Mouse (Mus musculus): Measurements from ENCODE around the gene Acss2.
"Not testable (repeated sequence)": the region's sequence is repeated elsewhere in the genome, so short reads cannot be mapped to it uniquely, and the experiment has no call there.

Gene Acss2

GRCm38 (mm10) chr2:155537761-155538462, 20.2 kb downstream of the Acss2 start:
- DNase-seq (ENCODE audit: low read depth in 2 of 2, low spot score in 2 of 2) = no peak

GRCm38 (mm10) chr2:155538463-155539057, 20.8 kb downstream of the Acss2 start:
- not testable (repeated sequence) for DNase-seq (ENCODE audit: low read depth in 2 of 2, low spot score in 2 of 2)

- DNase-seq (ENCODE audit: low read depth in 2 of 2, low spot score in 2 of 2) = no peak
These were observed 21.9 kb downstream of the Acss2 start for GRCm38 (mm10) chr2:155539696-155540095.

GRCm38 (mm10) chr2:155540822-155541458, 23.2 kb downstream of the Acss2 start:
- DNase-seq (ENCODE audit: low read depth in 2 of 2, low spot score in 2 of 2) = no peak

GRCm38 (mm10) chr2:155546955-155547354, 29.2 kb downstream of the Acss2 start:
- DNase-seq (ENCODE audit: low read depth in 2 of 2, low spot score in 2 of 2) = no peak

GRCm38 (mm10) chr2:155552336-155552735, 34.6 kb downstream of the Acss2 start:
- no peak for DNase-seq (ENCODE audit: low read depth in 2 of 2, low spot score in 2 of 2)

- DNase-seq (ENCODE audit: low read depth in 2 of 2, low spot score in 2 of 2) = peak; percentile 49 to 62
These were observed 35.2 kb downstream of the Acss2 start for GRCm38 (mm10) chr2:155552949-155553354.

- peak in 1 of 2 experiments; percentile 27 for DNase-seq (ENCODE audit: low read depth in 2 of 2, low spot score in 2 of 2)
These were observed 36.8 kb downstream of the Acss2 start for GRCm38 (mm10) chr2:155554426-155554985.

GRCm38 (mm10) chr2:155562209-155562608, 44.5 kb downstream of the Acss2 start:
- no peak for DNase-seq (ENCODE audit: low read depth in 2 of 2, low spot score in 2 of 2)

- no peak for DNase-seq (ENCODE audit: low read depth in 2 of 2, low spot score in 2 of 2)
These were observed 45.2 kb downstream of the Acss2 start for GRCm38 (mm10) chr2:155562934-155563333.

- no peak for DNase-seq (ENCODE audit: low read depth in 2 of 2, low spot score in 2 of 2)
These were observed 50.0 kb downstream of the Acss2 start for GRCm38 (mm10) chr2:155567751-155568150.

- no peak for DNase-seq (ENCODE audit: low read depth in 2 of 2, low spot score in 2 of 2)
These were observed 51.6 kb downstream of the Acss2 start for GRCm38 (mm10) chr2:155569223-155569807.

- DNase-seq (ENCODE audit: low read depth in 2 of 2, low spot score in 2 of 2) = no peak
These were observed 55.3 kb downstream of the Acss2 start for GRCm38 (mm10) chr2:155573001-155573400.

GRCm38 (mm10) chr2:155573996-155574395, 56.2 kb downstream of the Acss2 start:
- no peak for DNase-seq (ENCODE audit: low read depth in 2 of 2, low spot score in 2 of 2)

GRCm38 (mm10) chr2:155574700-155575099, 57.0 kb downstream of the Acss2 start:
- DNase-seq (ENCODE audit: low read depth in 2 of 2, low spot score in 2 of 2) = no peak

- no peak for DNase-seq (ENCODE audit: low read depth in 2 of 2, low spot score in 2 of 2)
These were observed 58.9 kb downstream of the Acss2 start for GRCm38 (mm10) chr2:155576656-155577055.

- no peak for DNase-seq (ENCODE audit: low read depth in 2 of 2, low spot score in 2 of 2)
These were observed 62.6 kb downstream of the Acss2 start for GRCm38 (mm10) chr2:155580331-155580730.

GRCm38 (mm10) chr2:155582384-155582995, 64.7 kb downstream of the Acss2 start:
- DNase-seq (ENCODE audit: low read depth in 2 of 2, low spot score in 2 of 2) = no peak

GRCm38 (mm10) chr2:155582996-155583395, 65.2 kb downstream of the Acss2 start:
- no peak for DNase-seq (ENCODE audit: low read depth in 2 of 2, low spot score in 2 of 2)

GRCm38 (mm10) chr2:155583927-155584530, 66.3 kb downstream of the Acss2 start:
- peak; percentile 30 to 34 for DNase-seq (ENCODE audit: low read depth in 2 of 2, low spot score in 2 of 2)

GRCm38 (mm10) chr2:155585082-155585481, 67.3 kb downstream of the Acss2 start:
- DNase-seq (ENCODE audit: low read depth in 2 of 2, low spot score in 2 of 2) = no peak
